Mouse (Mus musculus) embryonic facial prominence, embryonic 13.5 days (tissue): ENCODE measurements at regions not wholly inside any gene's neighbourhood (a gene's known extent, or its start where the extent isn't known, plus 50 kb on each side); places are given as distances from the start of the nearest gene placed in this dataset.

Source experiments
- ATAC-seq: fragments of 200-750 bp; cut with Nextera tagmentation; 2 replicates; pipeline ENCODE4 v1.8.0; 2017; ENCODE audit warnings: low read depth; ENCODE audit not compliant: insufficient number of reproducible peaks, insufficient read depth, low FRiP score, low TSS enrichment
- H3K27ac ChIP-seq: fragments of 300-500 bp; sonication (generic); 2 replicates; pipeline ENCODE4 v1.5.1; 2015; ENCODE audit warnings: moderate library complexity, mild to moderate bottlenecking, inconsistent platforms
- H3K27me3 ChIP-seq: fragments of 300-500 bp; sonication (generic); 2 replicates; pipeline ENCODE4 v1.6.1; 2015; ENCODE audit warnings: mild to moderate bottlenecking, inconsistent platforms
- H3K36me3 ChIP-seq: fragments of 300-500 bp; sonication (generic); 2 replicates; pipeline ENCODE4 v1.6.1; 2015; ENCODE audit warnings: mild to moderate bottlenecking, inconsistent platforms
- H3K4me1 ChIP-seq: fragments of 300-500 bp; sonication (generic); 2 replicates; pipeline ENCODE4 v1.6.1; 2015; ENCODE audit warnings: inconsistent platforms
- H3K4me2 ChIP-seq: fragments of 300-500 bp; sonication (generic); 2 replicates; pipeline ENCODE4 v1.6.1; 2015; ENCODE audit warnings: moderate library complexity, mild to moderate bottlenecking, inconsistent platforms
- H3K4me3 ChIP-seq: fragments of 300-500 bp; sonication (generic); 2 replicates; pipeline ENCODE4 v1.5.1; 2015; ENCODE audit warnings: mild to moderate bottlenecking, inconsistent platforms
- H3K9ac ChIP-seq: fragments of 300-500 bp; sonication (generic); 2 replicates; pipeline ENCODE4 v1.6.1; 2015; ENCODE audit warnings: mild to moderate bottlenecking, inconsistent platforms
- H3K9me3 ChIP-seq: fragments of 300-500 bp; sonication (generic); 2 replicates; pipeline ENCODE4 v1.6.1; 2016; ENCODE audit warnings: inconsistent platforms
- WGBS: fragments of 180-500 bp; shearing (Covaris S2); methylation state at CpG from one replicate; pipeline ENCODE4 v1.1.7; 2015; ENCODE audit warnings: mixed read lengths; 5-methylcytosine and 5-hydroxymethylcytosine counted together

- no peak overlapping the region for H3K9ac ChIP-seq
- H3K27ac ChIP-seq = no peak overlapping the region
- no peaks in the 10 kb centered on the region for H3K27me3 ChIP-seq
- 89% methylated on average over 9 of the region's 9 CpGs for WGBS
- H3K4me2 ChIP-seq = no peak overlapping the region
- H3K9me3 ChIP-seq = no peaks in the 10 kb centered on the region
- H3K4me3 ChIP-seq = no peak overlapping the region
- 0 out of 2 replicates have a peak, but pooled peaks cover 2% of the 10 kb centered on the region for H3K4me1 ChIP-seq
- H3K36me3 ChIP-seq = no peaks in the 10 kb centered on the region
- ATAC-seq = no peak
These were observed 129.9 kb downstream of the Psmg1 start for GRCm38 (mm10) chr16:95860810-95861209.

GRCm38 (mm10) chr16:95860111-95860510 lies 130.6 kb downstream of the Psmg1 start:
- no peaks in the 10 kb centered on the region for H3K27me3 ChIP-seq
- H3K4me2 ChIP-seq = no peak overlapping the region
- H3K4me3 ChIP-seq = no peak overlapping the region
- H3K4me1 ChIP-seq = 0 out of 2 replicates have a peak, but pooled peaks cover 2% of the 10 kb centered on the region
- no peak overlapping the region for H3K9ac ChIP-seq
- ATAC-seq = no peak
- 87% methylated on average over 5 of the region's 5 CpGs for WGBS
- H3K27ac ChIP-seq = no peak overlapping the region
- H3K9me3 ChIP-seq = no peaks in the 10 kb centered on the region
- no peaks in the 10 kb centered on the region for H3K36me3 ChIP-seq

- 88% methylated on average over 3 of the region's 3 CpGs for WGBS
- H3K4me2 ChIP-seq = no peak overlapping the region
- H3K4me1 ChIP-seq = 0 out of 2 replicates have a peak, but pooled peaks cover 2% of the 10 kb centered on the region
- H3K36me3 ChIP-seq = no peaks in the 10 kb centered on the region
- H3K4me3 ChIP-seq = no peak overlapping the region
- H3K27me3 ChIP-seq = no peaks in the 10 kb centered on the region
- no peak overlapping the region for H3K9ac ChIP-seq
- no peak overlapping the region for H3K27ac ChIP-seq
- ATAC-seq = no peak
- H3K9me3 ChIP-seq = no peaks in the 10 kb centered on the region
These were observed 133.4 kb downstream of the Psmg1 start for GRCm38 (mm10) chr16:95857403-95857802.

- Histone ChIP-seq H3K36me3 (no peaks in the 10 kb centered on the region), H3K9me3 (no peaks in the 10 kb centered on the region), H3K4me2 (no peak overlapping the region), H3K4me1 (0 out of 2 replicates have a peak, but pooled peaks cover 5% of the 10 kb centered on the region), H3K27ac (no peak overlapping the region), H3K4me3 (no peak overlapping the region), H3K27me3 (no peaks in the 10 kb centered on the region), H3K9ac (no peak overlapping the region)
- 72% methylated on average over 2 of the region's 2 CpGs for WGBS
- no peak for ATAC-seq
These were observed 135.5 kb downstream of the Psmg1 start for GRCm38 (mm10) chr16:95855230-95855629.

- no peak for ATAC-seq
- Histone ChIP-seq H3K9ac (no peak overlapping the region), H3K4me2 (no peak overlapping the region), H3K27ac (no peak overlapping the region), H3K4me3 (no peak overlapping the region), H3K27me3 (no peaks in the 10 kb centered on the region), H3K9me3 (no peaks in the 10 kb centered on the region), H3K4me1 (peaks cover 31% of the 10 kb centered on the region), H3K36me3 (no peaks in the 10 kb centered on the region)
- 70% methylated on average over 5 of the region's 5 CpGs for WGBS
These were observed 138.9 kb downstream of the Psmg1 start for GRCm38 (mm10) chr16:95851907-95852306.

GRCm38 (mm10) chr16:95848555-95849082 lies 142.1 kb downstream of the Psmg1 start:
- WGBS = 43% methylated on average over 6 of the region's 6 CpGs
- H3K4me1 ChIP-seq = peaks cover 49% of the 10 kb centered on the region
- no peak overlapping the region for H3K4me3 ChIP-seq
- no peak overlapping the region for H3K9ac ChIP-seq
- H3K36me3 ChIP-seq = no peaks in the 10 kb centered on the region
- H3K27ac ChIP-seq = peak overlapping the region; percentile 91
- H3K27me3 ChIP-seq = no peaks in the 10 kb centered on the region
- no peak overlapping the region for H3K4me2 ChIP-seq
- peak; percentile 29; the same call in 1 of the 2 replicates for ATAC-seq
- H3K9me3 ChIP-seq = no peaks in the 10 kb centered on the region

- Histone ChIP-seq H3K9me3 (no peaks in the 10 kb centered on the region), H3K27ac (peak overlapping the region; percentile 91), H3K4me1 (peaks cover 49% of the 10 kb centered on the region), H3K9ac (no peak overlapping the region), H3K4me3 (no peak overlapping the region), H3K27me3 (no peaks in the 10 kb centered on the region), H3K36me3 (no peaks in the 10 kb centered on the region), H3K4me2 (peak overlapping the region; percentile 16; the same call in 1 of the 2 replicates)
- ATAC-seq = peak; percentile 65
- WGBS = 25% methylated on average over 3 of the region's 3 CpGs
These were observed 142.8 kb downstream of the Psmg1 start for GRCm38 (mm10) chr16:95847765-95848483.

- Histone ChIP-seq H3K4me3 (no peak overlapping the region), H3K36me3 (no peaks in the 10 kb centered on the region), H3K27ac (peak overlapping the region; percentile 63), H3K4me2 (no peak overlapping the region), H3K9ac (no peak overlapping the region), H3K4me1 (peaks cover 44% of the 10 kb centered on the region), H3K9me3 (no peaks in the 10 kb centered on the region), H3K27me3 (no peaks in the 10 kb centered on the region)
- 33% methylated on average over 10 of the region's 10 CpGs for WGBS
- ATAC-seq = no peak
These were observed 143.5 kb downstream of the Ets2 start for GRCm38 (mm10) chr16:95845323-95845860.

- WGBS = 20% methylated on average over 4 of the region's 4 CpGs
- Histone ChIP-seq H3K4me1 (peaks cover 44% of the 10 kb centered on the region), H3K27ac (peak overlapping the region; percentile 63; the same call in 1 of the 2 replicates), H3K4me2 (no peak overlapping the region), H3K9ac (no peak overlapping the region), H3K4me3 (no peak overlapping the region), H3K36me3 (no peaks in the 10 kb centered on the region), H3K27me3 (no peaks in the 10 kb centered on the region), H3K9me3 (no peaks in the 10 kb centered on the region)
- ATAC-seq = no peak
These were observed 142.8 kb downstream of the Ets2 start for GRCm38 (mm10) chr16:95844691-95845090.

- peaks cover 27% of the 10 kb centered on the region for H3K4me1 ChIP-seq
- no peak overlapping the region for H3K9ac ChIP-seq
- H3K4me2 ChIP-seq = no peak overlapping the region
- no peak overlapping the region for H3K27ac ChIP-seq
- 95% methylated on average over 3 of the region's 3 CpGs for WGBS
- H3K27me3 ChIP-seq = no peaks in the 10 kb centered on the region; the same call in 1 of the 2 replicates
- H3K36me3 ChIP-seq = no peaks in the 10 kb centered on the region
- H3K4me3 ChIP-seq = no peak overlapping the region
- no peak for ATAC-seq
- no peaks in the 10 kb centered on the region for H3K9me3 ChIP-seq
These were observed 140.9 kb downstream of the Ets2 start for GRCm38 (mm10) chr16:95842766-95843165.

GRCm38 (mm10) chr16:95839512-95840253 lies 137.8 kb downstream of the Ets2 start:
- no peak overlapping the region for H3K4me3 ChIP-seq
- ATAC-seq = no peak
- peaks cover 15% of the 10 kb centered on the region for H3K4me1 ChIP-seq
- no peaks in the 10 kb centered on the region; the same call in 1 of the 2 replicates for H3K27me3 ChIP-seq
- 67% methylated on average over 5 of the region's 5 CpGs for WGBS
- no peak overlapping the region for H3K27ac ChIP-seq
- H3K4me2 ChIP-seq = no peak overlapping the region
- no peaks in the 10 kb centered on the region for H3K9me3 ChIP-seq
- no peak overlapping the region for H3K9ac ChIP-seq
- no peaks in the 10 kb centered on the region for H3K36me3 ChIP-seq
